16 mouse cellular contexts compared by ENCODE assay signal in genomic region chr1:62201686-62202257, GRCm38 (mm10).
"Had no signal": no experiment of that assay in that cellular context is flagged by ENCODE, and none has a peak within 500 bp of the region (broad histone marks: within the 10 kb centered on the region; RNA-seq: fewer than 3 reads in every experiment).

No protein-coding gene starts in this region.

- H3K4me1 ChIP-seq: neural tube, embryonic 13.5 days; neural tube, embryonic 15.5 days; stomach, embryonic 15.5 days had no signal

- DNase-seq: retina, postnatal 1 day; right cerebral cortex, adult 18-20 months; right cerebral cortex, postnatal 14 days; right cerebral cortex, postnatal 25 days; right cerebral cortex, postnatal 4 days; spleen, adult 18-20 months; thymus, adult 18-20 months; thymus, adult 2 months; thymus, postnatal 14 days; thymus, postnatal 25 days; thymus, postnatal 36 days; thymus, postnatal 4 days had no signal

- H3K9ac ChIP-seq: neural tube, embryonic 13.5 days; neural tube, embryonic 15.5 days; stomach, embryonic 15.5 days had no signal

- H3K4me2 ChIP-seq: neural tube, embryonic 13.5 days; neural tube, embryonic 15.5 days; stomach, embryonic 15.5 days had no signal

- H3K36me3 ChIP-seq: neural tube, embryonic 13.5 days; neural tube, embryonic 15.5 days; stomach, embryonic 15.5 days had no signal

- H3K27me3 ChIP-seq: neural tube, embryonic 13.5 days; neural tube, embryonic 15.5 days; stomach, embryonic 15.5 days had no signal

- H3K4me3 ChIP-seq: neural tube, embryonic 13.5 days; neural tube, embryonic 15.5 days; stomach, embryonic 15.5 days had no signal

- H3K27ac ChIP-seq: neural tube, embryonic 13.5 days; neural tube, embryonic 15.5 days; stomach, embryonic 15.5 days; stomach, postnatal 0 days had no signal

- H3K9me3 ChIP-seq: neural tube, embryonic 13.5 days; neural tube, embryonic 15.5 days; stomach, embryonic 15.5 days had no signal
